Mouse (Mus musculus): ENCODE data around the gene Nek2.

Nek2 gene

DNA sequence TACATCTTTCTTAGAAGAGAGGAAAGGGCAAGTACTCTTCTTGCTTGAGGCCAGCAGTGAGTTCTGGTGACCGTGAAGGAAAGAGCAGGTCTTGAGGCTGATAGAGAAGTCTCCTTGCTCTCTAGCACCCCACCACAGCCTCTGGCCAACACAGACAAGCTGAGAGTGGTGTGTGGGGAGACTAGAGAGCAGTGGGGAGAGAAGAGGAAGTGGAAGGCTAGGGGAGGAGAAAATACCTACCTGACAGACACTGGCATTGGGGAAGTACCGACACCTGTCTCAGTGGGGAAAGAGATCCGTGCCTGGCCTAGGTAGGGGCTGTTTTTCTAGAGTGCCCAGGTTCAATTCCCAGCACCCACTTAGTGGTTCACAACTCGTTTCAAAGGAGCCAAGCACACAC is 7.0 kb upstream of the Nek2 start:
- DNase-seq (ENCODE audit: inconsistent ontology term), result no peak

DNA sequence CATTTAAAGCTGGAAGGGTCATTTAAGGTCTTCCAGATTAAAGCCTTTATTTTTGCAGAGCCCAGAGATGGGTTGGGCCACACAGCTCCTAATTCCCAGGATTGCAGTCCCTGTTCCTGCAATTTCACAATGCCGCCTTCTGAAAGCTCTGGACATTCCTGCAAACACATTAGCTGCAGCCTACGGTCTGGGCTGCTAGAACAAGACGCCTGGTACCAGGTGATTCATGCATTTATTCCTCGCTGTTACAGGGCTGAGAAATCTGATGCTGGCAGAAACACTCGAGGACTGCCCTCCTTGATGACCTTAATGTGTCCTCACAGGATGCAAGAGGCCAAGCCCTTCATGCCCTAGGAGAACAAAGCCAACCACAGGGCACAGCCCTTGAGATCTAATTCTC is 6.3 kb upstream of the Nek2 start:
- no peak for DNase-seq (ENCODE audit: inconsistent ontology term)

DNA sequence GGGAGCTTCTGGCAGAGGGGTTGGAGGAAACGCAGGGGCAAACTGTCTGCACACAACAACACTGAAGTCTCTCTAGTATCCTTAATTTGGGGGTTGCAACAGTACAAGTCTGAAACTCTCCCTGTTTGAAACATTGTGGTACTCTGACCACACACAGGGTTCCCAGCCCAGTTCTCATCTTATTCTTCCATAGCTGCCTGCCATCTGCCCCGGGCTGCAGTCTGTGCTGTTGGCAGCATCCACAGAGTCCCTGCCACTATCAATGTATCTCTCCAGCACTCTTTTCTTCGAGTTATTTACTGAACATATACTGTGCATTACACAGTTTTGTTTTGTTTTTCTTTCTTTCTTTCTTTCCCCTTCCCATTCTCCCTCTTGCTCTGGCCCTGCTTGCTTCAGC is 4.6 kb upstream of the Nek2 start:
- no peak for DNase-seq (ENCODE audit: inconsistent ontology term)

DNA sequence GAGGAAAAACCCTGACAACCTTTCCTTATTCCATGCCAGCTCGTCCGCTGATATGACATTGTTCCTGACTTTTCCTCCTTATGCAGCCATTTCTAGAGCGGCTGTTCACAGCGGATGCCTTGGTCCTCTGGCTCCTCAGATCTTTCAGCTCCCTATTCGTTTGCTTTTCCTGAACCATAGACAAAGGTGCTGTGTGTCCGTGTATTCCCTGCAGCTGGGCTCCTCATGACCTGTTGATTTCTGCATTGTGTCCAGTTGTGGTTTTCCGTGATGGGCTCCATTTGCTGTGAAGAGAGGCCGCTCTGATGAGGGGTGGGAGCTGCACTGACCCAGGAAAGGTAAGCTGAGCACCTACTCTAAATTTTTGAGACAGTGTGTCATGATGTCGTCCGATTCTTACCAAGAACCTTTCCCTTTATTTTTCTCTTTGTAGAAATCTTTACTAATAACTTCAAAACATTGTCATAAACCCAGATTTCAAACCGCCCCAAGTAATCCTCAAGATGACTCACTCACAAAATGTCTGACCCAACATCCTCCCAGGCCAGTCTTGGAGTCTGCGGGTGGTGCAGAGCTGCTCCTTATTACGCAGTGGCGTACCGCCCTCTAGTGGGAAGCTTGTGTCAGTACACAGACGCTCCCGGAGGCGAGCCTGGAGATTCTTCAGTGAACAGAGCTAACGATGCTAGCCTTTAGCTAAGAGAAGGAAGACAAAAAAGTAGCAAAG is 3.7 kb upstream of the Nek2 start:
- DNase-seq (ENCODE audit: inconsistent ontology term), result peak; percentile 79

DNA sequence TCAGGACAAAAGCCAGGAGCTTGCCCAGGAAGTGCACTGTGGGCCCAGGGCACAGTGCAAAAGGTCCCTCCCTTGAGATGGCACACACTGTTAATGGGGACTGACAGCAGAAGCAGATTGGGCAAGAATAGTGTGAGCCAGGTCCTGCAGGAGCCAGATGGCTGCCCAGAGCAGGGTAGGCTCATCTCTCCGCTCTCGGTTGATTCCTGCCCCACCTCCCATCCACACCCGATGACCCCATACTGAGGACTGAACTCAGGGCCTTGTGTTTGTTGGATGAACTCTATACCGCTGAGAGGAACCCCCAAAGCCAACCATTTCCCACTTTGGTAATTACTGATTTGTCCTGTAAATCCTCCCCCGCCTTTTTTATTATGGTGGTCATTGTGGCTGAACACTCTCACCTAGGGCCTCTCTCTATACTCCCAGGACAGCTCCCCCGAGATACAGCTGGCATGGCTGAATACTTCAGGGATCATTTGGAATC is 3.1 kb upstream of the Nek2 start:
- DNase-seq (ENCODE audit: inconsistent ontology term), result no peak

DNA sequence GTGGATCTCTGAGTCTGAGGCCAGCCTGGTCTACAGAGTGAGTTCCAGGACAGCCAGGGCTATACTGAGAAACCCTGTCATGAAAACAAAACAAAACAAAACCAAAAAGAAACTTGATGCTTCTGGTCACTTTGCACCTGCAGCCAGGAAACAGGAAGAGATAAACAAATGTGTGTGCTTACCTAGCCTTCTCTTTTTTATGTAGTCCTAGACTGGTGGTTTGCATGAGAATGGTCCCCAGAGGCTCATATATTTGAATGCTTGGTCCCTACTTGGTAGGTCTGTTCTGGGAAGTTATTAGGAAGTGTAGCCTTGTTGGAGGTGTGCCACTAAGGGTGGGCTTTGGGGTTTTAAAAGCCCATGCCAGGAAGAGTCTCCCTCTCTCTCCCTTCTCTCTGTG is 2.2 kb upstream of the Nek2 start:
- DNase-seq (ENCODE audit: inconsistent ontology term), result no peak

DNA sequence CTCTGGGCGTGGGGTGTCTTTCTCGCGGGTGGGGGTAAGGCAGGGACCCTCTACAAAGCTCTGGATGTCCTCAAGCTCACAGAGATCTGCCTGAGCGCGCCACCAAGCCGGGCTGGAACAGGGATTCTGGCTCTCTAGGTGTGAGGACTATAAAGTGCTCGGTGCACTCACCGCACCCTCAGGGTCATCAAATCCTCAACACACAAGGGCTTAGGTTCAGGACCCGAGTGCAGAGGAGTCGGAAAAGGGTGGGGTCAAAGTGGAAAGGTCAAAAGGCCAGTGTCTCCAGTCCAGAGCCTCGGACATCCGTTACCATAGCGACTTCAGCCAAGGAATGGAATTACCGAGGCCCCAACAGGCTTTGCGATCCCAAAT is 306 bp upstream of the Nek2 start:
- DNase-seq (ENCODE audit: inconsistent ontology term), result no peak

DNA sequence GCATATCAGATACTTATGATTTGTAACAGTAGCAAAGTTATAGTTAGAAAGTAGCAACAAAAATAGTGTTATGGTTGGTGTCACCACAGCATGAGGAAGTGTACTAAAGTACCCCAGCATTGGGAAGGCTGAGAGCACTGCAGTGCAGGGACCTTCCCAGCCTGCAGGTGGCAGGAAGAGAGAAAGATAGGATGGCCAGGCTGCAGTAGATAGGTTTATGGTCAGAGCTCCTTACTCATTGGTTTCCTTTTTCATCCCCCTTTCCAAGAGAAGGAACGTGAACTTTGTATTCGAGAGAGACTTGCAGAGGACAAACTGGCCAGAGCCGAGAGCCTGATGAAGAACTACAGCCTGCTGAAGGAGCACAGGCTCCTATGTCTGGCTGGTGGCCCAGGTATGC is 7.9 kb downstream of the Nek2 start:
- DNase-seq (ENCODE audit: inconsistent ontology term), result no peak

DNA sequence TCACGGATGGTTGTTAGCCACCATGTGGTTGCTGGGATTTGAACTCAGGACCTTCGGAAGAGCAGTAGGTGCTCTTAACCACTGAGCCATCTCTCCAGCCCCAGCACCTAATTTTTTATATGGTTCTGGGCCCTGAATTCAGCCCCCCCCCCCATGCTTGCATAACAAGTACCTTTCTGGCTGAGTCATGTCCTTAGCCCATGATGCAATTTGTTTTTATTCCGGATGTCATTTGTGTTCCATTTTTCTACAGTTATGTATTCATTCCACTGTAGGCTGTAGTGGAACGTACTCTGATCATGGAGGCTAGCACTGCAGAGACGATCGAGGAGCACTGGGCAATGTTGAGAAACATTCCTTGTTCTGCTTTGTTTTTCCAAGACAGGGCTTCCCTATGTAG is 12.2 kb downstream of the Nek2 start:
- no peak for DNase-seq (ENCODE audit: inconsistent ontology term)

DNA sequence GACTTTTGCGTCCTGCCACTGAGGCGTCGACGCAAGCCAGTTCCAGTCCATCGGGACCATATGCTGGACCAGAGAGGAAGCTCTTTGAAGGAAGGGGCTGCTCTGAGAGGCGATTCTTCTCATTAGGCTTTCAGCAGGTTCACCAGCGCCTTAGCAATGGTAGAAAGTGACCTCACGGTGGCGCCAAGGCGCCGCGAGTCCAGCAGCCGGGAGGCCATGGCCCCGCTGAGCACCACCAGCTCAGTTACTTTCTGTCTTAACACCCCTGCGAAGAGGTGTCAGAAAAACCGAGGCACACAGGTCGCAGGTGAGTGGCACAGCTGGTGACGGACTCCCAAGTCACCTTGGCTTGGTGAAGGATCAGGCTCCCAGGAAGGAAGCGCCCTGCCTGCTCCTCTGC is 13.6 kb downstream of the Nek2 start:
- DNase-seq (ENCODE audit: inconsistent ontology term), result peak; percentile 73

DNA sequence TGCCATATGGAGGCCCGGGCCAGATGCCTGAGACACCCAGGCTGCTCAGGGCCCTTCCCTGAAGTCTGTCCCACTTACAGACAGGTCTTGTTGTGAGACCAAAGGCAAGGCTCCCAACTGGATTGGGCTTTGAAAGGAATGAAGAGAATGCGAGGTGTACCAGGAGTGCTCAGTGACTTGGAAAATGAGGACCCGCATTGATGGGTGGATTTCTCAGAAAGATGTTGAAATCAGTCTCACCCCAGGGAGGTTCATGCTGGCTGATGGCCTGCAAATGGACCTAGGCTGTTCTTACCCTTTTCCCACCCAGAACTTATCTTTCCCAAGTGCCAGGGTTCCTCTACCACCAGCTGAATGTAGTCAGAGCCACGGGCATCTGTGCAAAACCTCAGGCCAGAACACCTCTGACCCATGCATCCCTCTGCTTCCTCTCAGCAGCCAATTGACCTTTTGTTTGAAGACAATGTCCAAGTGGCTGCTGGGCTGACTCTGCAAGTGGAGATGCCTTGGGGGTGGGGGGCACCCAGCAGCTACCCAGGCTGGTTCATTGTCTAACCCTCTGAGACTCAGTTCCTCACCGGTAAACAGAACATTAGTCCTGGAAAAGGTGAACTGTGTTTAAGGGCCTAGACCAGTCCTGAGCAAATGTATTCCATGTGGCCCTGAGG is 15.2 kb downstream of the Nek2 start:
- DNase-seq (ENCODE audit: inconsistent ontology term), result peak; percentile 20

DNA sequence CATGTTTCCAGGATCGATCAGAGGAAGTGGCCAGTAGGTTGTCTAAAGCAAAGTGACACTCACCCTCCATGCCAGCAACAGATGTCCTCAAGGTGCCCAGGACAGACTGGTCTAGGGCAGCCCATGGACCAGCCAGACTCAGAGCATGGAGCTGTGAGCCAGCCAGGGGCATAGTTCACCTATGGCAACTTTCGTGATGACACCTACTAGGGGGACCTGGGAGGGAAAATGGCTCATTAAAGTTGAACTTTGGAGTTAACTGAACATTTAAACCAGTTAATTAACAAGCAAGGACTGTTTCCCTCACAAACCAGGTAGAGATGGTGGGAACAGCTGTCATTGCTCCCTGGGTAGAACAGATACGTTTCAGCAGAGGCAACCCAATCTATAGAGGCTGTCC is 16.4 kb downstream of the Nek2 start:
- DNase-seq (ENCODE audit: inconsistent ontology term), result no peak

DNA sequence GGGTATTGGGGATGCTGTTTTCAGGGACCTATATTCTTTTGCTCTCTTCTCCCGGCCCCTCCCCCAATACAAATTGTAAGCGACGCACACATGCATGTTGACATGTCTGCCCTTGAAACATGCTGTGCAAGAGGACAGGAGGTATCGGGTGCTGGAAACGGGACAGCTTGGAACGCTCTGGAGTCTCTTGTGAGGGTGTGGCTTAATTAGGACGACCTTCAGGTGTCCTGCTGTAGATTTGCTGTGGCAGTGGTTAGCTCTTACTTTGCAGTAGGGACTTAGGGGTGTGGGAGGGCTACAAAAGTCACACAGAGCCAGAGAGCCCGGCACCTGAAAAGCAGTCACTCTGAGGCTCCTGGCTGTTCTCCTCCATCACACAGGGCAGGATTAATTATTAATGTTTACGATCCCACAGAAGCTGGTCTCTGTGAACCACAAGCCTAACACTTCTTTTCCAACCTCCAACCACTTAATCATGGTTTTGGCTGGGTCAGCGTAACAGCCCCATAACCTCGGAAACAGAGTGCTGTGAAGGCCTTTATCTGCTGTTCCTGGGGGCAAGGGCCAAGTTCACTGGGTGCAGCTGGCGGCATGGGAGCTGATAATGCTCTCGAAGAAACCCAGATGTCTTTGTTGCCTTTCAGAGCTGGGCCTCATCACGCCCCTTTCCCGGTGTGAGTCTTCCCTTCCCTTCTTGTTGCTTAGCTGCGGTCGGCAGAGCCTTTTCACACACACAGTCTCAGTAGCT is 17.9 kb downstream of the Nek2 start:
- no peak for DNase-seq (ENCODE audit: inconsistent ontology term)

DNA sequence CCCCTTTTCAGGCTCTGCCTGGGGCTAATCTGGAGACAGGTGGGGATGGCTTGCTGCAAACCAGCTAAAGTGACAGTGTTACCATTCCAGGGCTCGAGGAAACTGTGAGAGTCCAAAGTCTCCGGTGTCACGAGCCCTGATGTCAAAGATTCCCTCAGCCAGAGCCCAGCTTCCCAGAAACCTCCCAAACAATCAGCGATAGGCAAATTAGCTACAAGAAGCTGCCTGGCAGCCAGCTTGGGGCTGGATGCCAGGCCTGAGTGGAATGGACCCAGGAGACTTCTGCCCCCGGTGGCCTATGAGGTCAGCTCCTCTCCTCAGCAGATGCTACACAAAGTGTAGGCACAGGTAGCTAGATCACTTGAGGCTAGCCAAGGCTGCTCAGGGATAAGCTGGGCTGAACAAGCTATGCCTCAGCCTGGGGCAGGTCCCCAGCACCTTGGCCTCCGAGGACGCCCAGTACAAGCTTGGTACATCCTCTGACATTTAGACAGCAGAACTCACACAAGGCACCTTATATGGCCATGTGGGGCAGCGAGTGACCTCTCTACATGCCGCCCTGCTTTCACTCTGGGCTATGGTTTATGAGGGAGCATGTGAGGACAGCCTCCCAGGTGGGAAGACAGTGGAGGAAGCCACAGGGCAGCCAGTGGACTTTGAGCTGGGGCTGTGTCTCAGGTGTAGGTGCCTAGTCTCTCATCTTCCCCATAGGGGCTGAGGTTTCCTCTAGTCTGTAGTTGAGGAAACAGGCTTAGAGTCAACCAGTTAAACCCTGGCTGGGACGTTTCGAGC is 19.7 kb downstream of the Nek2 start:
- no peak for DNase-seq (ENCODE audit: inconsistent ontology term)

DNA sequence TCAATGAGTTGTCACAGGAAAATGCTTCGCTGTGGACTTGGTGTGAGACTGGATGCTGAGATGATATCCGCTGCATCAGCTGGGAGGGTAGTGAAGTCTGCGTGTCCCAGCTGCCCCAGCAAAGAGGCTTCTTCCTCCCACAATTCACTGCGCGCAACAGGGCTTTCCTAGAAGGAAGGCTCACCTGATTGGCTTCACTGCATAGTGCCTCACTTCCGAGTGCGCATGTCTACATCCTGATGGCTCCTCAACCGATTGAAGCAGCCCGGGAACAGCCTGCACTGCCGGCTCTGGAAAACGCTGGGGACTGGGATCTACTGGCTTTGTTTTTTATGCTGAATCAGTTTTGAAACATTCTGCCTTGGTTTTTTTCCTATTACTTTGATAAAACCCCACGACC is 21.0 kb downstream of the Nek2 start:
- DNase-seq (ENCODE audit: inconsistent ontology term), result no peak

DNA sequence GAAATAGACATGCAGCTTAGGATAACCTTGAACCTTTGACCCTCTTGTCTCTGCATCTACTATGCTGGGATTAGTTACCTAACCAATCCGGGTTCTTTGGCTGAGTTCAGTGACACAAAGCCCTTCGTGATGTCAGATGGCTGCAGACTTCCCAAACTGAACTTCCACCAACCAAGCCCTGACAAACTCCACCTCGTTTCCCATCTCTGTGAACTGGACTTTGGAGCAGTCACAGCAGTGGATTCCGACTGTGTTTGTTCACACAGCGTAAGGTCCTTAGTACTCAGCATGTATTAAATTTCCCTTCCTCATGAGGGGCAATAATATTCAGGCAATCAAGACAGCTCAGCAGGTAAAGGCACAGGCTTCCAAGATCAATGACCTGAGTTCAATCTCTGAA is 25.4 kb downstream of the Nek2 start:
- DNase-seq (ENCODE audit: inconsistent ontology term), result no peak

DNA sequence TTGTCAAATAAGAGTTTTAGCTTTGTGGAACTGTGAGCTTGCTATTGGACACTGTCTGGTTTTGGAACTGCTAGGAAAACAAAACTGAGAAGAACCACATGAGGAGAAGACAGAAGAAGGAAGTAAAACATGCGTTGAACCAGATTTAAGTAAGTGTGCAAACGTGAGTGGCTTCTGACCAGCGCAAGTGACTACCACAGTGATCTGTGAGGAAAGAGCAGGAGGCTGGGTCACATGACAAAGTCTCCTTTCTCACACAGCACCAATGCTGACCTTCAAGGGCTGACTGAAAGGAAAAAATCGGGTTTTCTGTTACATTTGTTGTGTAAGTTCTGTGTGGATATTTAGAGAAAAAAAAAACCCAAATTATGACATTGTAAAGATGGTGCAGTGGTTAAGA is 28.3 kb downstream of the Nek2 start:
- no peak for DNase-seq (ENCODE audit: inconsistent ontology term)

DNA sequence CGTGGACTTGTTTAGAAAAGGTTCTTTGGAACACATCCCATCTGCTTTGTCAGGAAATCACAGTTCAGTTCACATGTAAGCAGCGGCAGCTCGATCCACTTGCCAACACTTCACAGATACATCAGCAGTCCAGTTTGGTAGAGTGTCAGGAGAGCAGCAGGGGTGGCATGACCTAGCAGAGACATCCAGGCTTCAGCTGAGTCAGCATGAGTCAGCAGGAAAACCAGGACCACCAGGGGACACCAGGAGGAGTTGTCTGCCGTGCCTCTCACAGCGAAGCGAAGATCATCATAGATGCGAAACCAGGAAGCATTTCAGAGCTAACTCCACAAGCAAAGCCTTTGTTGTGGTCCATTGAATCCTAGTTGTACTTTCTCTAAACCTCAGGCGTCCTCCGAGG is 32.2 kb downstream of the Nek2 start:
- no peak for DNase-seq (ENCODE audit: inconsistent ontology term)

DNA sequence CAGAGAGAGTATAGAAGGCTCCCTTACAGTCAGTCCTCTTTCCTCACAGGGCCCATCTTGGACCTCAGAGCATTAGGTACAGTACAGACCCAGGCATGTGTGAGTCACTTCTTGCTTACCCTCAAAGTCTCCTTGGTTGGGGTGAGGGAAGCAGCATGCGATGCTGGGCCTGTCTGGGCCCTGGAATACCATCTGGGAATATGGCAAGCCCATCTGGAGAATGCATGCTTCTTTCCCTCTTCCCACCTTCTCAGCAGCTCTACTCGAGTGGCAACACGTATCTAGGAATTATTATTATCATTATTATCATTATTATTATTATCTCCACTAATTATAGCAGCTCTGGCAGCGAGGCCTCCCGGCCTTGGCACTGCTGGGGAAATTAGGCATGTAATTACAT is 33.5 kb downstream of the Nek2 start:
- no peak for DNase-seq (ENCODE audit: inconsistent ontology term)

DNA sequence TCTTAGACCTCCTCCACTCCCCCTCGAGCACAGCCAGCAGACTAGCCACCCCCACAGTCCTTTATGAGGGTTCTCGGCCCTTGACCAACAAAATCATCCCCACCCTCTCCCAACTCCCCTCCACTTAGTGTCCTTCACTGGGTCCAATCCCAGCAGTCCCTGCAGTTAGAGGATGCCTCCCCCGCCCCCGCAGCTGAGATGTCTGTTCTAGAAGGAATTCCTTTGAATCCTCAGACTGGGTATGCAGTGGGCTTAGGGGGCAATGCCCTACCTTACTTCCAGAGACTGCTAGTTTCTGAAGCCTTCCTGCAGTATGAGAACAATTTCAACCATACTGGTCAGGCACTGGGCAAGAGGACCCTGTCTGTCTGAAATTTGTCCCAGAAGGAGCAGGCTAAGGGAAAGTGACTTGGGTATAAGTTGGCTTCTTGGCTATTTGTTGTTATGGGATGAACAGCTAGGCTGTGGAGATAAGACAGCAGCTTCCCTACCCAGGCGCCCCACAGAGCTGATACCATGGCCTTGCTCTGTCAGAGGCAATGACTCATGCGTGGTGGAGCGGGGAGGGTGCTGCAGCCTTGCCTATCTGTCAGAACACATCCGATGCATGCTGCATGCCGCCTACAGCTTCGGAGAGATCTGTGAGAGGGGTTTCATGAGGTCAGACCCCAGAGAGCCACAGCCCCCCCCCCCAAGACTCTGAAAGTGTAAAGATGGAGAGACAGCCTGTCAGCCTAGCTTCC is 34.1 kb downstream of the Nek2 start:
- peak; percentile 47 for DNase-seq (ENCODE audit: inconsistent ontology term)

DNA sequence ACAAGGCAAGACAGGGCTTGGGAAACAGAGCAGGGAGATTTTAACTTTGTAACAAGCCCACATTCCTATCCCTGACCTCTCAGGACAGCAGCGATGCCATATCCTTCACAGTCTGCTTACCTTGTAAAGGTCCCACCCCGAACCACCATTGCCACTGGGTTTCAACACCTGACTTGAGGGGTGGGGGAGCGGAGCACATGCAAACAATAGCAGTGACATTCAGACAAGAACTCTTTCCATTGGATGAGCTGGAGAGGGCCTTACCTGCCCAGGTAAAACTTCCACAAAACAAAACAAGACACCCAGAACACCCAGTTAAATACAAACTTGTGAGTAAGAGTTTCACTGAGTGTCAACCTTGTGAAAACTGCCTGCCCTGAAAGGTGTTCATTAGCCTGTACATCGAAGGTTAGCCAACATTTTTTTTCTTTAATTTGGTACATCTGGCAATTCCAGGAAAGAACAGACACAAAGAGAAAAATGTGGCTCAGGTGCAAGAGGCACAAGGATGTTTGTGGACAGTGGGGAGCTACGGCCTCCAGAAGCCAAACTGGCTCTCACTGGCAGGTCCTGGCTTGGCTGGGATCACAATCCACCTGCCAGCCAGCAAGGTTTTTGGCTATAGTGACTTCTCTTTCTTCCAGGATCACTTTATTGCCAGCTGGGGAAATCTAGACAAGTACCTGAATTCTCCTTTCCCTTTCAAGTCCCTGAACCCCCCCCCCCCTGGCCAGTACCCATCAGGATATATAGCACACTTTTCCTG is 35.8 kb downstream of the Nek2 start:
- DNase-seq (ENCODE audit: inconsistent ontology term), result no peak
